Mouse (Mus musculus): ENCODE measurements at regions not wholly inside any gene's neighbourhood (a gene's known extent, or its start where the extent isn't known, plus 50 kb on each side); places are given as distances from the start of the nearest gene placed in this dataset.

- in situ Hi-C loops (cut with MboI; ENCODE audit: unreplicated experiment in 2 of 2), result no loop called here
Observed at GRCm38 (mm10) chr9:89858005-89858404, 51.7 kb upstream of the Rasgrf1 start.

GRCm38 (mm10) chr9:89850491-89851282 lies 59.0 kb upstream of the Rasgrf1 start:
- in situ Hi-C loops (cut with MboI; ENCODE audit: unreplicated experiment in 2 of 2), result no loop called here

- in situ Hi-C loops (cut with MboI; ENCODE audit: unreplicated experiment in 2 of 2), result no loop called here
Observed at GRCm38 (mm10) chr9:89849947-89850346, 59.8 kb upstream of the Rasgrf1 start.

GRCm38 (mm10) chr9:89848571-89848970 lies 61.1 kb upstream of the Rasgrf1 start:
- in situ Hi-C loops (cut with MboI; ENCODE audit: unreplicated experiment in 2 of 2), result no loop called here

- in situ Hi-C loops (cut with MboI; ENCODE audit: unreplicated experiment in 2 of 2), result no loop called here
Observed at GRCm38 (mm10) chr9:89846973-89847372, 62.7 kb upstream of the Rasgrf1 start.

GRCm38 (mm10) chr9:89842776-89843089 lies 67.0 kb upstream of the Rasgrf1 start:
- in situ Hi-C loops (cut with MboI; ENCODE audit: unreplicated experiment in 2 of 2), result no loop called here

GRCm38 (mm10) chr9:89841866-89842775 lies 67.6 kb upstream of the Rasgrf1 start:
- in situ Hi-C loops (cut with MboI; ENCODE audit: unreplicated experiment in 2 of 2), result no loop called here

GRCm38 (mm10) chr9:89841371-89841770 lies 68.3 kb upstream of the Rasgrf1 start:
- in situ Hi-C loops (cut with MboI; ENCODE audit: unreplicated experiment in 2 of 2), result no loop called here

- in situ Hi-C loops (cut with MboI; ENCODE audit: unreplicated experiment in 2 of 2), result no loop called here
Observed at GRCm38 (mm10) chr9:89836454-89837245, 73.1 kb upstream of the Rasgrf1 start.

- in situ Hi-C loops (cut with MboI; ENCODE audit: unreplicated experiment in 2 of 2), result no loop called here
Observed at GRCm38 (mm10) chr9:89833596-89833995, 76.1 kb upstream of the Rasgrf1 start.

- in situ Hi-C loops (cut with MboI; ENCODE audit: unreplicated experiment in 2 of 2), result no loop called here
Observed at GRCm38 (mm10) chr9:89831855-89832254, 77.9 kb upstream of the Rasgrf1 start.

- in situ Hi-C loops (cut with MboI; ENCODE audit: unreplicated experiment in 2 of 2), result loop anchor here (5.0 kb wide), 2 partner anchors 144 to 249 kb away; no protein-coding TSS in a partner anchor
Observed at GRCm38 (mm10) chr9:89828156-89828555, 81.6 kb upstream of the Rasgrf1 start.

GRCm38 (mm10) chr9:89827564-89827963 lies 82.1 kb upstream of the Rasgrf1 start:
- in situ Hi-C loops (cut with MboI; ENCODE audit: unreplicated experiment in 2 of 2), result loop anchor here (5.0 kb wide), 2 partner anchors 145 to 250 kb away; no protein-coding TSS in a partner anchor

- in situ Hi-C loops (cut with MboI; ENCODE audit: unreplicated experiment in 2 of 2), result loop anchor here (5.0 kb wide), 2 partner anchors 145 to 250 kb away; no protein-coding TSS in a partner anchor
Observed at GRCm38 (mm10) chr9:89826712-89827548, 82.8 kb upstream of the Rasgrf1 start.

- in situ Hi-C loops (cut with MboI; ENCODE audit: unreplicated experiment in 2 of 2), result no loop called here
Observed at GRCm38 (mm10) chr9:89821853-89822243, 83.6 kb upstream of the Ankrd34c start.

GRCm38 (mm10) chr9:89821109-89821852 lies 83.0 kb upstream of the Ankrd34c start:
- in situ Hi-C loops (cut with MboI; ENCODE audit: unreplicated experiment in 2 of 2), result no loop called here

GRCm38 (mm10) chr9:89813616-89814318 lies 75.5 kb upstream of the Ankrd34c start:
- in situ Hi-C loops (cut with MboI; ENCODE audit: unreplicated experiment in 2 of 2), result no loop called here

GRCm38 (mm10) chr9:89807381-89807780 lies 69.1 kb upstream of the Ankrd34c start:
- in situ Hi-C loops (cut with MboI; ENCODE audit: unreplicated experiment in 2 of 2), result no loop called here

GRCm38 (mm10) chr9:89802658-89803057 lies 64.4 kb upstream of the Ankrd34c start:
- in situ Hi-C loops (cut with MboI; ENCODE audit: unreplicated experiment in 2 of 2), result no loop called here
